Mouse (Mus musculus) brain, embryonic 14.5 days (tissue): ENCODE results near the gene Rita1.

Experiments used
- CTCF ChIP-seq: fragments of 200-500 bp; IDR thresholded peaks from 2 replicates; pipeline ENCODE4 v1.5.1; 2012; ENCODE audit warnings: inconsistent platforms, mild to moderate bottlenecking, moderate library complexity, borderline replicate concordance; ENCODE audit not compliant: insufficient read depth, insufficient read length; ENCODE audit errors: extremely low read depth
- POLR2A ChIP-seq: fragments of 200-500 bp; IDR thresholded peaks from 2 replicates; pipeline ENCODE4 v1.6.1; 2012; ENCODE audit warnings: mild to moderate bottlenecking, inconsistent platforms, borderline replicate concordance; ENCODE audit not compliant: poor library complexity, insufficient read depth, insufficient read length, severe bottlenecking; ENCODE audit errors: extremely low read depth

DNA sequence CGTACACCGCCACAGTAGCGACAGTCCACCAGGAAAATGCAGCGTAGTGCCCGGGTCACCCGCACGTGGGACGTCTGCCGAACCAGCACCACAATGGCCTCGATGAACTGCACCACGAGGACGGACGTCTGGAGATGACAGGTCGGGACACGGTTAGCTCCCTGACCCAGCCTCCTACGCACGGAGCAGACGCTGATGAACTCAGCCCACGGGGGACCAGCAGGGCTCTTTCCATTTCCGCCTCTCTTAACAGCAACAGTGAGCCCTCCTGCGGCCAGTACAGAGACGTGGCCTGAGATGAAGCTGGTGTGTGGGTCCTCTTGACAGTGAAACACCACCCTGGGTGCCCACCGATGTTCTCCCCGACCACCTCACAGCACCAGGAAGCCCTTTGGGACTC lies 56.5 kb downstream of the Rita1 start:
- TF ChIP-seq POLR2A (no peak), CTCF (no peak)
